Mouse (Mus musculus): Measurements from ENCODE around the gene Serp1. TPM values are rescaled to one million over a fixed set of nuclear protein-coding genes. Genes with fewer than 3 reads are reported as not detected.

Gene Serp1
- 122 and 141 TPM in 2 replicates for polyA plus RNA-seq (2016; fragmentation: Nextera tagmentation; extraction: Ambion mirVana)

GRCm38 (mm10) chr3:58525652-58526407 is at the start of gene Serp1, which contains the start of gene Eif2a:
TSS of gene Serp1 (minus strand) at chr3:58525892.
TSS of gene Eif2a (plus strand) at chr3:58525821.
- peak; percentile 98 for DNase-seq (ENCODE audit: low spot score)
- H3K9me3 ChIP-seq = no peaks in the 10 kb centered on the region
- H3K36me3 ChIP-seq = peaks cover 32% of the 10 kb centered on the region
- H3K4me1 ChIP-seq (replicated peaks) = peaks cover 26% of the 10 kb centered on the region
- peak within 1 kb of the TSS; percentile 98 for H3K27ac ChIP-seq
- peak within 1 kb of the TSS; percentile 96 for H3K4me3 ChIP-seq
- H3K27me3 ChIP-seq (ENCODE audit: insufficient read depth, poor library complexity, severe bottlenecking) = no peaks in the 10 kb centered on the region
- WGBS = under 1% methylated on average over 57 of the region's 57 CpGs

- Histone ChIP-seq H3K27me3 (ENCODE audit: insufficient read depth, poor library complexity, severe bottlenecking) (no peaks in the 10 kb centered on the region), H3K4me3 (no peak overlapping the region), H3K36me3 (no peaks in the 10 kb centered on the region), H3K9me3 (no peaks in the 10 kb centered on the region), H3K4me1 (replicated peaks) (no peaks in the 10 kb centered on the region), H3K27ac (no peak overlapping the region)
- DNase-seq (ENCODE audit: low spot score) = no peak
- 88% methylated on average over 3 of the region's 3 CpGs for WGBS
These were observed 45.1 kb upstream of the Serp1 start for GRCm38 (mm10) chr3:58570821-58571220.

- Histone ChIP-seq H3K27ac (no peak overlapping the region), H3K4me1 (replicated peaks) (0 out of 2 replicates have a peak, but pooled peaks cover 9% of the 10 kb centered on the region), H3K9me3 (peaks cover 5% of the 10 kb centered on the region; the same call in 1 of the 2 replicates), H3K27me3 (ENCODE audit: insufficient read depth, poor library complexity, severe bottlenecking) (no peaks in the 10 kb centered on the region), H3K4me3 (no peak overlapping the region), H3K36me3 (peaks cover 20% of the 10 kb centered on the region)
- 19% methylated on average over 2 of the region's 2 CpGs for WGBS
- DNase-seq (ENCODE audit: low spot score) = no peak
These were observed 35.7 kb upstream of the Serp1 start for GRCm38 (mm10) chr3:58561437-58561836.

- H3K4me1 ChIP-seq (replicated peaks) = 0 out of 2 replicates have a peak, but pooled peaks cover 9% of the 10 kb centered on the region
- H3K27ac ChIP-seq = no peak overlapping the region
- H3K36me3 ChIP-seq = peaks cover 35% of the 10 kb centered on the region
- peaks cover 5% of the 10 kb centered on the region; the same call in 1 of the 2 replicates for H3K9me3 ChIP-seq
- H3K27me3 ChIP-seq (ENCODE audit: insufficient read depth, poor library complexity, severe bottlenecking) = no peaks in the 10 kb centered on the region
- WGBS = 26% methylated on average over 2 of the region's 2 CpGs
- DNase-seq (ENCODE audit: low spot score) = no peak
- H3K4me3 ChIP-seq = no peak overlapping the region
These were observed 34.2 kb upstream of the Serp1 start for GRCm38 (mm10) chr3:58559887-58560286.

GRCm38 (mm10) chr3:58556649-58557048 is 31.0 kb upstream of the Serp1 start:
- H3K36me3 ChIP-seq = peaks cover 68% of the 10 kb centered on the region
- H3K27ac ChIP-seq = no peak overlapping the region
- no peaks in the 10 kb centered on the region for H3K27me3 ChIP-seq (ENCODE audit: insufficient read depth, poor library complexity, severe bottlenecking)
- H3K4me3 ChIP-seq = no peak overlapping the region
- 84% methylated on average over 7 of the region's 7 CpGs for WGBS
- DNase-seq (ENCODE audit: low spot score) = no peak
- H3K4me1 ChIP-seq (replicated peaks) = 0 out of 2 replicates have a peak, but pooled peaks cover 9% of the 10 kb centered on the region
- no peaks in the 10 kb centered on the region for H3K9me3 ChIP-seq

- no peak for DNase-seq (ENCODE audit: low spot score)
- Histone ChIP-seq H3K4me1 (replicated peaks) (no peaks in the 10 kb centered on the region), H3K9me3 (no peaks in the 10 kb centered on the region), H3K27ac (no peak overlapping the region), H3K4me3 (no peak overlapping the region), H3K36me3 (peaks cover 98% of the 10 kb centered on the region), H3K27me3 (ENCODE audit: insufficient read depth, poor library complexity, severe bottlenecking) (no peaks in the 10 kb centered on the region)
- WGBS = 95% methylated on average over 1 of the region's 1 CpGs
These were observed 26.5 kb upstream of the Serp1 start for GRCm38 (mm10) chr3:58552001-58552811.

- WGBS = 95% methylated on average over 3 of the region's 3 CpGs
- DNase-seq (ENCODE audit: low spot score) = no peak
- Histone ChIP-seq H3K36me3 (peaks cover 84% of the 10 kb centered on the region), H3K27ac (no peak overlapping the region), H3K27me3 (ENCODE audit: insufficient read depth, poor library complexity, severe bottlenecking) (no peaks in the 10 kb centered on the region), H3K4me1 (replicated peaks) (no peaks in the 10 kb centered on the region), H3K9me3 (no peaks in the 10 kb centered on the region), H3K4me3 (no peak overlapping the region)
These were observed 10.9 kb upstream of the Serp1 start for GRCm38 (mm10) chr3:58536573-58536972.

GRCm38 (mm10) chr3:58526408-58526737 is 681 bp upstream of the Serp1 start:
- no peak for DNase-seq (ENCODE audit: low spot score)
- 8% methylated on average over 4 of the region's 4 CpGs for WGBS
- H3K27ac ChIP-seq = peak overlapping the region; percentile 98

GRCm38 (mm10) chr3:58525166-58525565 is 526 bp downstream of the Serp1 start:
- Histone ChIP-seq H3K27me3 (ENCODE audit: insufficient read depth, poor library complexity, severe bottlenecking) (no peaks in the 10 kb centered on the region), H3K36me3 (peaks cover 38% of the 10 kb centered on the region), H3K4me3 (peak overlapping the region; percentile 96), H3K4me1 (replicated peaks) (peaks cover 26% of the 10 kb centered on the region), H3K27ac (peak overlapping the region; percentile 98), H3K9me3 (no peaks in the 10 kb centered on the region)
- WGBS = under 1% methylated on average over 40 of the region's 40 CpGs
- DNase-seq (ENCODE audit: low spot score) = no peak

More at GRCm38 (mm10) chr3:58526408-58526737, 681 bp upstream of the Serp1 start:
- Histone ChIP-seq H3K27me3 (ENCODE audit: insufficient read depth, poor library complexity, severe bottlenecking) (no peaks in the 10 kb centered on the region), H3K4me1 (replicated peaks) (peaks cover 26% of the 10 kb centered on the region), H3K9me3 (no peaks in the 10 kb centered on the region), H3K4me3 (peak overlapping the region; percentile 96), H3K36me3 (peaks cover 32% of the 10 kb centered on the region)

GRCm38 (mm10) chr3:58524246-58524645 is 1.4 kb downstream of the Serp1 start:
- H3K27ac ChIP-seq = no peak overlapping the region
- H3K9me3 ChIP-seq = no peaks in the 10 kb centered on the region
- H3K27me3 ChIP-seq (ENCODE audit: insufficient read depth, poor library complexity, severe bottlenecking) = no peaks in the 10 kb centered on the region
- 79% methylated on average over 4 of the region's 4 CpGs for WGBS
- peaks cover 26% of the 10 kb centered on the region for H3K4me1 ChIP-seq (replicated peaks)
- peak overlapping the region; percentile 96 for H3K4me3 ChIP-seq
- no peak for DNase-seq (ENCODE audit: low spot score)
- peaks cover 41% of the 10 kb centered on the region for H3K36me3 ChIP-seq

GRCm38 (mm10) chr3:58523386-58523785 is 2.3 kb downstream of the Serp1 start:
- H3K36me3 ChIP-seq = peaks cover 41% of the 10 kb centered on the region
- no peak overlapping the region for H3K27ac ChIP-seq
- no peak for DNase-seq (ENCODE audit: low spot score)
- no peak overlapping the region for H3K4me3 ChIP-seq
- 97% methylated on average over 3 of the region's 3 CpGs for WGBS
- H3K4me1 ChIP-seq (replicated peaks) = peaks cover 26% of the 10 kb centered on the region
- H3K27me3 ChIP-seq (ENCODE audit: insufficient read depth, poor library complexity, severe bottlenecking) = no peaks in the 10 kb centered on the region
- no peaks in the 10 kb centered on the region for H3K9me3 ChIP-seq

- Histone ChIP-seq H3K4me1 (replicated peaks) (peaks cover 15% of the 10 kb centered on the region), H3K36me3 (peaks cover 41% of the 10 kb centered on the region), H3K9me3 (no peaks in the 10 kb centered on the region), H3K27me3 (ENCODE audit: insufficient read depth, poor library complexity, severe bottlenecking) (no peaks in the 10 kb centered on the region), H3K4me3 (no peak overlapping the region), H3K27ac (no peak overlapping the region)
- DNase-seq (ENCODE audit: low spot score) = no peak
- WGBS = 93% methylated on average over 2 of the region's 2 CpGs
These were observed 4.3 kb downstream of the Serp1 start for GRCm38 (mm10) chr3:58521361-58521760.

- DNase-seq (ENCODE audit: low spot score) = no peak
- no peaks in the 10 kb centered on the region for H3K27me3 ChIP-seq (ENCODE audit: insufficient read depth, poor library complexity, severe bottlenecking)
- H3K4me1 ChIP-seq (replicated peaks) = peaks cover 14% of the 10 kb centered on the region
- no peak overlapping the region for H3K4me3 ChIP-seq
- H3K9me3 ChIP-seq = no peaks in the 10 kb centered on the region
- WGBS = 93% methylated on average over 6 of the region's 6 CpGs
- no peak overlapping the region for H3K27ac ChIP-seq
- H3K36me3 ChIP-seq = peaks cover 41% of the 10 kb centered on the region
These were observed 5.4 kb downstream of the Serp1 start for GRCm38 (mm10) chr3:58520286-58520685.

Measured in hindbrain, embryonic 10.5 days (tissue).